Mouse (Mus musculus) erythroblast, embryonic 14.5 days (primary cell): ENCODE measurements around the gene Iqub.

Source experiments
- GATA1 ChIP-seq: IDR thresholded peaks from 2 replicates; pipeline ENCODE4 v1.6.1; 2012; ENCODE audit warnings: low read length, inconsistent platforms, mixed read lengths
- TAL1 ChIP-seq: IDR thresholded peaks from 3 replicates; pipeline ENCODE4 v1.6.1; 2012; ENCODE audit warnings: low read length, inconsistent platforms, mixed read lengths

GRCm38 (mm10) chr6:24542393-24542792, 27.5 kb upstream of the Iqub start:
- no peak for TF ChIP-seq GATA1
- TF ChIP-seq TAL1, result no peak
